Mouse (Mus musculus): ENCODE measurements at regions not wholly inside any gene's neighbourhood (a gene's known extent, or its start where the extent isn't known, plus 50 kb on each side); places are given as distances from the start of the nearest gene placed in this dataset.

DNA sequence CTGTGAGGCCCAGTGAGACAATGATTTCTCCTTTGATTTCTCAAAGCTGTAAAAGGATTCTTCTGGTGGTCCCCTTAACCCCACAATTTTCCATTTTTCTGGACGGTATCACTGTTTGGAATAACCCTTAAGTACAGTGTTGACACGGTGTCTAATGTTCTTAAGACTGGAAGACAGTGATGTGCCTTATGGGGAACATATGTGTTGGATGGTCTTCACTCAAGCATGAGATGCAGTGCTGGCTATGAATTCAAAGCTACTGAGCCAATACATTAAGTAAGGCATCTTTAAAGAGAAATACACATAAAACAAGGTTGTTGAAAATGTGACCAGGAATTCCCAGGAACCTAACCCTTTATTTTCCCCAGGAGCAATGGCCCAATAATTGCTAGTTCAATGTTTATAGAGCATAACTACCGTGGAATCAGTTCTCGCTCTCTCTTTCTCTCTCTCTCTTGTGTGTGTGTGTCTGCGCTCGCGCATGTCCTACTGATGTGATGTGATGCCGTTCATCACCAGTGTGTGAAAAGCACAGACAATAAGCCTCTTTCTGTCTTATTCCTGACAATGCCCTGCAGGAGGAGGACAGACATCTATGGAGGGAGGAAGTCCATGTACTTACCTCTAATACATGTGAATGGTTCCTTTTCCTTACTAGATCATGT lies 125.4 kb upstream of the Peli1 start:
- TF ChIP-seq USF1 (IDR thresholded peaks at IDR 0.05; ENCODE audit: low read depth) (no peak), CTCF (IDR thresholded peaks at IDR 0.05; ENCODE audit: control insufficient read depth, insufficient read depth, insufficient read length) (no peak), MYOG (IDR thresholded peaks at IDR 0.05; ENCODE audit: control insufficient read depth, extremely low read depth, insufficient read length) (no peak), CEBPB (IDR thresholded peaks at IDR 0.05; ENCODE audit: low read depth) (no peak), MAX (IDR thresholded peaks at IDR 0.05) (no peak), FOSL1 (IDR thresholded peaks at IDR 0.05; ENCODE audit: insufficient read depth, low read length, poor library complexity, severe bottlenecking) (no peak)

Measured in C2C12 (cell line).